In genomic region chr2:117439372-117440183, GRCm38 (mm10) we compare ENCODE assay signal across 8 mouse cellular contexts.
DNase-seq lines count a peak whose midpoint lies in the region; ATAC-seq and TF ChIP-seq lines count a peak whose summit lies in the region.

No protein-coding gene starts in this region.

- no peaks in the 10 kb centered on the region for H3K4me1 ChIP-seq in embryonic facial prominence, embryonic 10.5 days
- no peaks in the 10 kb centered on the region for H3K4me1 ChIP-seq in hindbrain, embryonic 15.5 days (replicated peaks)
- H3K4me1 ChIP-seq in neural tube, embryonic 12.5 days, result no peaks in the 10 kb centered on the region
- no peaks in the 10 kb centered on the region for H3K4me1 ChIP-seq in liver, embryonic 11.5 days (replicated peaks; ENCODE audit: control insufficient read depth, insufficient read depth, low read length)
- H3K4me1 ChIP-seq in kidney, embryonic 16.5 days (ENCODE audit: insufficient read depth, low read length), result no peaks in the 10 kb centered on the region

- intact Hi-C loops in left cerebral cortex, adult 2 months (cut with DNase I), result loop anchor here (1.0 to 5.0 kb wide), 4 partner anchors 23 to 542 kb away; partner anchors contain the start of gene Rasgrp1
- intact Hi-C loops in left cerebral cortex, postnatal 36 days (cut with DNase I), result loop anchor here (1.0 to 5.0 kb wide), 4 partner anchors 52 to 542 kb away; no protein-coding TSS in a partner anchor

- no peak overlapping the region for H3K4me2 ChIP-seq in hindbrain, embryonic 15.5 days
- no peak overlapping the region for H3K4me2 ChIP-seq in neural tube, embryonic 12.5 days (replicated peaks)
- H3K4me2 ChIP-seq in liver, embryonic 11.5 days, result no peak overlapping the region
- no peak overlapping the region for H3K4me2 ChIP-seq in kidney, embryonic 16.5 days (replicated peaks; ENCODE audit: low read depth, low read length)

- H3K36me3 ChIP-seq in embryonic facial prominence, embryonic 10.5 days (replicated peaks), result no peaks in the 10 kb centered on the region
- H3K36me3 ChIP-seq in hindbrain, embryonic 15.5 days, result no peaks in the 10 kb centered on the region
- no peaks in the 10 kb centered on the region for H3K36me3 ChIP-seq in neural tube, embryonic 12.5 days
- H3K36me3 ChIP-seq in liver, embryonic 11.5 days (ENCODE audit: control insufficient read depth, insufficient read depth, low read length), result no peaks in the 10 kb centered on the region
- no peaks in the 10 kb centered on the region for H3K36me3 ChIP-seq in kidney, embryonic 16.5 days (ENCODE audit: insufficient read depth, low read length)

- H3K9me3 ChIP-seq in embryonic facial prominence, embryonic 10.5 days, result no peaks in the 10 kb centered on the region
- H3K9me3 ChIP-seq in hindbrain, embryonic 15.5 days, result no peaks in the 10 kb centered on the region
- H3K9me3 ChIP-seq in neural tube, embryonic 12.5 days, result no peaks in the 10 kb centered on the region
- H3K9me3 ChIP-seq in liver, embryonic 11.5 days (ENCODE audit: control insufficient read depth, low read length), result no peaks in the 10 kb centered on the region
- no peaks in the 10 kb centered on the region for H3K9me3 ChIP-seq in kidney, embryonic 16.5 days (ENCODE audit: low read length)

- no peaks in the 10 kb centered on the region for H3K27me3 ChIP-seq in embryonic facial prominence, embryonic 10.5 days (replicated peaks; ENCODE audit: low read depth, poor library complexity, severe bottlenecking)
- H3K27me3 ChIP-seq in hindbrain, embryonic 15.5 days, result no peaks in the 10 kb centered on the region
- no peaks in the 10 kb centered on the region for H3K27me3 ChIP-seq in neural tube, embryonic 12.5 days (replicated peaks)
- H3K27me3 ChIP-seq in liver, embryonic 11.5 days (replicated peaks; ENCODE audit: control insufficient read depth, insufficient read depth, low read length), result no peaks in the 10 kb centered on the region
- H3K27me3 ChIP-seq in kidney, embryonic 16.5 days (ENCODE audit: insufficient read depth, low read length), result no peaks in the 10 kb centered on the region

- no peak overlapping the region for H3K4me3 ChIP-seq in left cerebral cortex, adult 2 months
- H3K4me3 ChIP-seq in embryonic facial prominence, embryonic 10.5 days, result no peak overlapping the region
- H3K4me3 ChIP-seq in hindbrain, embryonic 15.5 days, result no peak overlapping the region
- H3K4me3 ChIP-seq in neural tube, embryonic 12.5 days, result no peak overlapping the region
- H3K4me3 ChIP-seq in liver, embryonic 11.5 days (ENCODE audit: low read depth, low read length), result no peak overlapping the region
- no peak overlapping the region for H3K4me3 ChIP-seq in kidney, embryonic 16.5 days (ENCODE audit: low read length)

- 47% methylated on average over 12 of the region's 12 CpGs for WGBS in embryonic facial prominence, embryonic 10.5 days
- 52% methylated on average over 12 of the region's 12 CpGs for WGBS in hindbrain, embryonic 15.5 days
- 51% methylated on average over 12 of the region's 12 CpGs for WGBS in neural tube, embryonic 12.5 days
- WGBS in liver, embryonic 11.5 days, result 65% methylated on average over 12 of the region's 12 CpGs
- WGBS in kidney, embryonic 16.5 days, result 62% methylated on average over 12 of the region's 12 CpGs

- TF ChIP-seq CTCF in left cerebral cortex, adult 2 months (IDR thresholded peaks at IDR 0.05), result no peak

- no peak overlapping the region for H3K9ac ChIP-seq in hindbrain, embryonic 15.5 days
- no peak overlapping the region for H3K9ac ChIP-seq in neural tube, embryonic 12.5 days
- no peak overlapping the region for H3K9ac ChIP-seq in liver, embryonic 11.5 days (ENCODE audit: low read depth, low read length)
- no peak overlapping the region for H3K9ac ChIP-seq in kidney, embryonic 16.5 days (replicated peaks; ENCODE audit: low read length)

- peak; percentile 78 for ATAC-seq in hindbrain, embryonic 15.5 days (ENCODE audit: low FRiP score, low read depth)
- ATAC-seq in neural tube, embryonic 12.5 days (ENCODE audit: low FRiP score, low read depth), result peak; percentile 75
- ATAC-seq in liver, embryonic 11.5 days (replicated peaks; ENCODE audit: low FRiP score), result no peak
- no peak for ATAC-seq in kidney, embryonic 16.5 days (ENCODE audit: low FRiP score, low TSS enrichment)

- peak overlapping the region; percentile 8; the same call in 1 of the 2 replicates for H3K27ac ChIP-seq in left cerebral cortex, adult 2 months
- H3K27ac ChIP-seq in embryonic facial prominence, embryonic 10.5 days (replicated peaks), result no peak overlapping the region
- no peak overlapping the region for H3K27ac ChIP-seq in hindbrain, embryonic 15.5 days (replicated peaks)
- no peak overlapping the region for H3K27ac ChIP-seq in neural tube, embryonic 12.5 days
- no peak overlapping the region for H3K27ac ChIP-seq in liver, embryonic 11.5 days (ENCODE audit: low read depth, low read length)
- H3K27ac ChIP-seq in kidney, embryonic 16.5 days (ENCODE audit: low read length), result no peak overlapping the region

- DNase-seq in left cerebral cortex, adult 2 months (ENCODE audit: extremely low spot score in 1 of 2, low spot score in 2 of 2), result no peak
- no peak for DNase-seq in left cerebral cortex, postnatal 36 days (ENCODE audit: low spot score in 2 of 2)
- DNase-seq in embryonic facial prominence, embryonic 10.5 days (ENCODE audit: low spot score), result peak; percentile 55
- no peak for DNase-seq in lung, postnatal 25 days (ENCODE audit: low spot score)
- no peak for DNase-seq in liver, embryonic 11.5 days (ENCODE audit: low spot score)

Comparison
In these comparisons a context has a peak if more than half of its experiments do, and no peak if none do; other contexts are left out.
1. ATAC-seq: peak in hindbrain, embryonic 15.5 days (single experiment) and neural tube, embryonic 12.5 days (single experiment); none in liver, embryonic 11.5 days (single experiment) and kidney, embryonic 16.5 days (single experiment).